Mouse (Mus musculus): ENCODE data around the gene Maf.

GRCm38 (mm10) chr8:115732401-115732800 lies 24.8 kb upstream of the Maf start:
- TF ChIP-seq EP300 (IDR thresholded peaks at IDR 0.05; ENCODE audit: low read depth) (no peak), CTCF (IDR thresholded peaks at IDR 0.05; ENCODE audit: low read depth) (no peak)

Data from liver, postnatal 0 days (tissue).